Mouse (Mus musculus) midbrain, embryonic 15.5 days (tissue): ENCODE measurements around the gene Dnali1. TPM values are rescaled to one million over a fixed set of nuclear protein-coding genes. Genes with fewer than 3 reads are reported as not detected.
A peak's percentile ranks its signal among the peaks of the same experiment; 100 is the strongest.

Source experiments
- ATAC-seq: fragments of 200-750 bp; cut with Nextera tagmentation; replicated peaks from 2 replicates; pipeline ENCODE4 v1.8.0; 2017; ENCODE audit warnings: moderate TSS enrichment
- H3K27ac ChIP-seq: fragments of 300-500 bp; sonication (generic); 2 replicates; pipeline ENCODE4 v1.5.1; 2015; ENCODE audit warnings: mild to moderate bottlenecking, inconsistent platforms
- H3K27me3 ChIP-seq: fragments of 300-500 bp; sonication (generic); replicated peaks from 2 replicates; pipeline ENCODE4 v1.6.1; 2015; ENCODE audit warnings: inconsistent platforms
- H3K36me3 ChIP-seq: fragments of 300-500 bp; sonication (generic); replicated peaks from 2 replicates; pipeline ENCODE4 v1.6.1; 2015; ENCODE audit warnings: inconsistent platforms
- H3K4me1 ChIP-seq: fragments of 300-500 bp; sonication (generic); 2 replicates; pipeline ENCODE4 v1.6.1; 2015; ENCODE audit warnings: inconsistent platforms
- H3K4me2 ChIP-seq: fragments of 300-500 bp; sonication (generic); 2 replicates; pipeline ENCODE4 v1.6.1; 2015; ENCODE audit warnings: inconsistent platforms, mild to moderate bottlenecking, moderate library complexity
- H3K4me3 ChIP-seq: fragments of 300-500 bp; sonication (generic); 2 replicates; pipeline ENCODE4 v1.5.1; 2015; ENCODE audit warnings: mild to moderate bottlenecking, inconsistent platforms
- H3K9ac ChIP-seq: fragments of 300-500 bp; sonication (generic); 2 replicates; pipeline ENCODE4 v1.6.1; 2015; ENCODE audit warnings: mild to moderate bottlenecking, inconsistent platforms
- H3K9me3 ChIP-seq: fragments of 300-500 bp; sonication (generic); 2 replicates; pipeline ENCODE4 v1.6.1; 2016; ENCODE audit warnings: inconsistent platforms
- WGBS: fragments of 180-500 bp; shearing (Covaris S2); methylation state at CpG from one replicate; pipeline ENCODE4 v1.1.7; 2015; ENCODE audit warnings: mixed read lengths; 5-methylcytosine and 5-hydroxymethylcytosine counted together
- polyA plus RNA-seq: library from polyadenylated mRNA; unstranded; fragments of >200 nt; fragmentation: Nextera tagmentation; extraction: Ambion mirVana; gene quantifications from 2 replicates; pipeline ENCODE4 v1.2.1, GENCODE M21; 2015

The Dnali1 gene
- polyA plus RNA-seq, 1 experiment from 2014 or later: 1.5 TPM

DNA sequence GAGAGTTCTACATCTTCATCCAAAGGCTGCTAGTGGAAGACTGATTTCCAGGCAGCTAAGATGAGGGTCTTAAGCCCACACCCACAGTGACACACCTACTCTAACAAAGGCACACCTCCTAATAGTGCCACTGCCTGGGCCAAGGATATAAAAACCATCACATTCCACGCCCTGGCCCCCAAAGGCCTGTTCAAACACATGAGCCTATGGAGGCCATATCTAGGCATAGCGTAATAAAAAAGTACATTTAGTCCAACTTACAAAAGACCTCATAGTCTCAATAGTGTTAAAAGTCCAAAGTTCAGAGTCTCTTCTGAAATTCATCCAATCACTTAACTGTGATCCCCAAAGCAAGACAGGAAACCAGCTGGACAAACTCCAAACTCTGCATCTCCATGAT lies 13.2 kb upstream of the Dnali1 start:
- no peak for ATAC-seq
- H3K4me1 ChIP-seq: 0 out of 2 replicates have a peak, but pooled peaks cover 1% of the 10 kb centered on the region
- 94% methylated on average over 2 of the region's 2 CpGs for WGBS
- H3K9ac ChIP-seq: no peak overlapping the region
- no peak overlapping the region for H3K27ac ChIP-seq
- H3K4me2 ChIP-seq: no peak overlapping the region
- no peaks in the 10 kb centered on the region for H3K27me3 ChIP-seq
- peaks cover 21% of the 10 kb centered on the region for H3K36me3 ChIP-seq
- H3K4me3 ChIP-seq: no peak overlapping the region
- H3K9me3 ChIP-seq: no peaks in the 10 kb centered on the region

DNA sequence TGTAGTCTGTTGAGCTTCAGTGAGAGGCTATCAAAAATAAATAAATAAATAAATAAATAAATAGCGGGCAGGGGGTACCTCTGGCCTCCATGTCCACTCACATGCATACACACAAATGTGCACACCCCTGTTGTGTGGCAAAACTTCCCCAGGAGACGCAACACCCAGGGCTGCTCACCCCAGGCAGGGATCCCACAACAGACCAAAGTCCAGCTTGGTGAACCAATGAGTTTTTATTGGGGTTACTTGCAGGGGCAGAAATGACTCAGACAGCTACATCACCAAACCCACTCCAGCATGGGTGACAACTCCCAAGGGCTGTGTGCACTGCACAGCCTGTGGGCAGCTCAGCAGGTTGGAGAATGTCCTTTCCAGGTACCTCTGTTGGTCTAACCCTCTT lies 12.2 kb upstream of the Dnali1 start:
- 93% methylated on average over 2 of the region's 2 CpGs for WGBS

DNA sequence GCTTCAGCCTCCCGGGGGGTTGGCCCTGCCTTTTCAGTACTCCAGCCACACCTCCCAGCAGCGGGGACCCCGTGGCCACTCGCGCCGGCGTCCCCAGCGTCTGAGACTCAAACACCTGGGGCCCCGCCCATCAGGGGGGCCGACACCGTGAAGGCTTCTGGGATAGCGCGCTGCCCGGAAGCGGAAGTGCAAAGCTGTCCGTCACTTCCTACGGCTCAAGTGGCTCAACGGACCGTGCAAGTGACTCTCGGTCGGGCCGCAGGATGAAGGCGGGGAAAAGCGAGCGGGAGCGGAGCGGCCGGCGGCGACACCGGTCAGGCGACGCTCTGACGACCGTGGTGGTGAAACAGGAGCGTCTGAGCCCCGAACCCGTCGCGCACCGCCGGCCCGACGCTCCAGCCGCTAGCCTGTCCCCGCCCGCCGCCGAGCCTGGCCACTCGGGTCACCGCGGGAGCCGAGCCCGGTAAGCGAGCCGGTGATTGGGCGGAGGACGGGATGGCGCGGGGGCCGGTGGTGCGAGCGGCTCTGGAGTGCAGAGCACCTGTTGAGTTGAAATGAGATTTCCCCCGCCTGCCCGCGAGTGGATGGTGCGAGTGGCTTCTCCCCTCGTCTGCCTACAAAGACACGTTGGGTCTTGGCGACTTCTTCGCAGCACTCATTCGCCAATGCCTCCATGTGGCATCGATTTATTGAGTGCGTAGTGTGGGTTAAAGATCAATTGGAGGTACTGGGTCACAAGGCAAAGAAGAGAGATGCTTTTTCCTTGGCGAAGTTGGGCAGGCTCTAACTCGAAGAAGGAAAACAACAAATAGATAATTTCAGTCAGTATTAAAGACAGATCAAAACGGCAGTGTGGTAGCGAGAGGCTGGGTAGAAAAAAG lies 1.2 kb upstream of the Dnali1 start, which contains the start of gene Snip1:
Snip1 (plus strand) TSS at position 183 of the 881 bp plus-strand sequence.
- Histone ChIP-seq H3K9ac (peak within 1 kb of the TSS; percentile 74), H3K27me3 (0 out of 2 replicates have a peak, but pooled peaks cover 6% of the 10 kb centered on the region), H3K9me3 (no peaks in the 10 kb centered on the region), H3K36me3 (peaks cover 16% of the 10 kb centered on the region), H3K4me2 (peak within 1 kb of the TSS; percentile 82), H3K4me1 (peaks cover 21% of the 10 kb centered on the region), H3K27ac (peak within 1 kb of the TSS; percentile 70), H3K4me3 (peak within 1 kb of the TSS; percentile 86)
- under 1% methylated on average over 78 of the region's 78 CpGs for WGBS
- ATAC-seq: peak; percentile 95

More for the DNA sequence above, 12.2 kb upstream of the Dnali1 start:
- no peak overlapping the region for H3K4me3 ChIP-seq
- no peak overlapping the region for H3K27ac ChIP-seq
- no peak overlapping the region for H3K9ac ChIP-seq
- no peaks in the 10 kb centered on the region for H3K27me3 ChIP-seq
- H3K4me2 ChIP-seq: no peak overlapping the region
- no peaks in the 10 kb centered on the region for H3K9me3 ChIP-seq
- H3K4me1 ChIP-seq: no peaks in the 10 kb centered on the region
- no peak for ATAC-seq
- H3K36me3 ChIP-seq: peaks cover 31% of the 10 kb centered on the region

DNA sequence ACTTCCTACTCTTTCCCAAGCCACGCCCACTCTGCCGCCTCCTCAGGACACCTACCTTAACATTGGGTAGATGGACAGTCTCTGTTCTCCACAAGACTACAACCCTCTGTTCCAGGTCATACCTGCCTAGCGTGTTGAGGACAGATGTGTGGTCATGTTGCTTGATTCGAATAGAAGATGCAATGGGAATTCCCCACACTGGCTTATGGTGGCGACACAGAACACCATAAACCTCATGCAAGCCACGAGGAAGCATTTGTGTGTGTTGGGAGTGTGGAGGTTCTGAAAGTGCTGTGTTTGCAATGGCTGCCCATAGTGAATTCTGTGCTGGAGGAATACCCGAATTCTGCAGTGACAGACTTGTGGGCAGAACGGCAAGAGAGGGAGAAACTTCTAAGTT lies 1.7 kb downstream of the Dnali1 start:
- Histone ChIP-seq H3K4me2 (no peak overlapping the region), H3K4me1 (peaks cover 23% of the 10 kb centered on the region), H3K9ac (no peak overlapping the region), H3K36me3 (peaks cover 3% of the 10 kb centered on the region; the same call in 1 of the 2 replicates), H3K9me3 (no peaks in the 10 kb centered on the region), H3K27ac (no peak overlapping the region), H3K4me3 (no peak overlapping the region), H3K27me3 (0 out of 2 replicates have a peak, but pooled peaks cover 6% of the 10 kb centered on the region)
- ATAC-seq: no peak
- 76% methylated on average over 8 of the region's 8 CpGs for WGBS

DNA sequence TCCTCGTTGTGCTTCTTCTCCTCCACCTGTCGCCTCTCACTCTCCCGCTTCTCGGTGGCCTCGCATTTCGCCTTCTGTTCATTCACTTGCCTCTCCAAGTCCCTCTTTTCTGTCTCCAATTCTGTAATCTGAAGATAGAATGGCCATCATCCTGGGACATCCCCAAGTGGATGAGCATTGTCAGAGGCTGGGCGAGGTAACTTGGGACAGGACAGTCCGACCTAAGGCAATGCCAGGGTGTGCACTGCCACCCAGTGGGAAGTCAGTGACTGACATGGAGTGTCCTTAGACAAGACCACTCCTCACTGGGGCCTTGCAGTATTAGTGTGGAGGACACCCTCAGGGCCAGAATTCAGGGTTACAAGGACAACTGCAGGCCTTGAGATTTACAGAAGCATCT lies 6.5 kb downstream of the Dnali1 start:
- H3K4me2 ChIP-seq: peak overlapping the region; percentile 48
- ATAC-seq: peak; percentile 90
- H3K9ac ChIP-seq: no peak overlapping the region
- peak overlapping the region; percentile 19 for H3K4me3 ChIP-seq
- H3K36me3 ChIP-seq: peaks cover 18% of the 10 kb centered on the region; the same call in 1 of the 2 replicates
- H3K4me1 ChIP-seq: peaks cover 4% of the 10 kb centered on the region; the same call in 1 of the 2 replicates
- 0 out of 2 replicates have a peak, but pooled peaks cover under 1% of the 10 kb centered on the region for H3K27me3 ChIP-seq
- 4% methylated on average over 8 of the region's 8 CpGs for WGBS
- H3K9me3 ChIP-seq: no peaks in the 10 kb centered on the region
- no peak overlapping the region for H3K27ac ChIP-seq

DNA sequence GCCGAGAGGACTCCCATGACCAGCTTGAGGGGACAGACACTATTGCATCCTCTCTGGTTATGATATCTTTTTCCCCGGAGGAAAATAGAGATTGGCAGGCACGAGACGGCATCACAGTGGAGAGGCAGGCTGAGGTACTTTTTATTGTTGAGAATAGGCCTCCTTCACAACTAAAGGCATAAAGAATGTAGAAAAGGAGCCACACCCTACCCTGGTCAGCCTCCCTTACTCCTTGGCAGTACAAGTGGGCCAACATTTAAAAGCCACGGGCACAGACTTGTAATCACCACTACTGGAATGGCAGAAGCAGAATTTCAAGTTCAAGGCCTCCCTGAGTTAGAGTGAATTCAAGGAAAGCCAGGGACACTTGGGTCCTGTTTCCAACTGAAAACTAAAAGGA lies 7.5 kb downstream of the Dnali1 start:
- no peak overlapping the region for H3K27ac ChIP-seq
- no peaks in the 10 kb centered on the region for H3K27me3 ChIP-seq
- H3K9me3 ChIP-seq: no peaks in the 10 kb centered on the region
- 51% methylated on average over 5 of the region's 5 CpGs for WGBS
- H3K4me1 ChIP-seq: peaks cover 4% of the 10 kb centered on the region; the same call in 1 of the 2 replicates
- no peak overlapping the region; the same call in 1 of the 2 replicates for H3K9ac ChIP-seq
- H3K4me2 ChIP-seq: no peak overlapping the region
- ATAC-seq: no peak
- H3K36me3 ChIP-seq: peaks cover 28% of the 10 kb centered on the region; the same call in 1 of the 2 replicates
- H3K4me3 ChIP-seq: no peak overlapping the region

DNA sequence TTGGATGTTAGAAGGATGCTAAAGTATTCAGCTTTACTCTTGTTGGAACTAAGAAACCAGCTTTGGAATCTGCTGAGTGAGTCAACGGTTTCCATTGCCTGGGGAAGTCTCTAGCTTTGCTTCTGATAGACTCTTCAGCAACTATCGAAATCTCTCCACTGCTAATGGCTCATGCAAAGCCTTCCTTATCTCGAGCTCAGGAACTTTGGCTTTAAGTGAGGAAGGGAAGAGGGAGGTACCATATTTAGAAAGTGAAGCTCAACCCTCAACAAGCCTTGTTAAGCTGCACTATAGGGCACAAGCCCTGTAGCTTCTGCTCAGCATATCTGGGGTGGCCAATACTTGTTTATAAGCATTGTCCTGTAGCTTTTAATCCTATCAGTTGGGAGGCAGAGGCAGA lies 8.2 kb downstream of the Dnali1 start:
- no peaks in the 10 kb centered on the region for H3K27me3 ChIP-seq
- H3K4me2 ChIP-seq: no peak overlapping the region
- H3K27ac ChIP-seq: no peak overlapping the region
- no peak overlapping the region for H3K4me3 ChIP-seq
- 63% methylated on average over 3 of the region's 3 CpGs for WGBS
- H3K9ac ChIP-seq: no peak overlapping the region
- no peaks in the 10 kb centered on the region for H3K9me3 ChIP-seq
- peaks cover 4% of the 10 kb centered on the region; the same call in 1 of the 2 replicates for H3K4me1 ChIP-seq
- H3K36me3 ChIP-seq: peaks cover 32% of the 10 kb centered on the region; the same call in 1 of the 2 replicates
- no peak for ATAC-seq

DNA sequence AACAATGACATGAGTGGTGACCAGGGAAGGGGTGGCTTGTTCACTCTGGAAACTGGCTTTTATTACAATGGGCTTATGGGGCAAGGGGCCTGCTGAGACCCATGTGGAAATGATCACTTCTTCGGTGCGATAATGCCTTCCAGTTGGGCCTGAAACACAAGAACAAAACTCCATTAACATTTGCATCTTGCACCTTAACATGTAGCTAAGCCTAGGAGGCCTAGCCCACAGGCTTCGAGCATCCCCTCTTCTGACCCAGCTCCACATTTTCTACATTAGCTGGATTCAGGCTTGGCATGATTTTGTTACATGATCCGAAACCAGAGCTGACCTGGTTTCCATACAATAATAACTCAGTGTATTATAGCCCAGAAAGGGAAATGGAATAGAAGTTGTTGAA lies 9.0 kb downstream of the Dnali1 start:
- no peak for ATAC-seq
- 82% methylated on average over 4 of the region's 4 CpGs for WGBS
- peaks cover 4% of the 10 kb centered on the region; the same call in 1 of the 2 replicates for H3K4me1 ChIP-seq
- H3K4me2 ChIP-seq: no peak overlapping the region
- H3K27ac ChIP-seq: no peak overlapping the region
- no peaks in the 10 kb centered on the region for H3K27me3 ChIP-seq
- H3K4me3 ChIP-seq: no peak overlapping the region
- peaks cover 35% of the 10 kb centered on the region; the same call in 1 of the 2 replicates for H3K36me3 ChIP-seq
- H3K9me3 ChIP-seq: no peaks in the 10 kb centered on the region
- H3K9ac ChIP-seq: no peak overlapping the region

DNA sequence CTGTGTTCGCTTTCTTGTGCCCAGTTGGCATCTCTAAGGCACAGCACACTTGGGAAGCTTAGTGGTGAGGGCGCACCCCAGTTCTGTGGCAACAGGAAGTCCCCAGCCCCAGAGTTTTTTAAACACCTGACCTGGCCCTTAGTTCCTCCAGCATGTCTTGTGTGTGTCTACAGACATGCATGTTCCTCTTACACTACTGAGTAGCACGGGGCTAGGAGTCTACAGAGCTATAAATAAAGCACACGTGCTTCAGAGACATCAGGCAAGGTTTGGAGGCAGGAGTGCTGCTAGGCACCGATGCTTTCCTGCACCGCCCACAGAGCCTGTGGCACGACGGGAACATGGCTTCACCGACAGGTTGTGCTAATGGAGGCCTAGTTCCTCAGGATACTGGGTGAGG lies 10.1 kb downstream of the Dnali1 start:
- H3K36me3 ChIP-seq: peaks cover 43% of the 10 kb centered on the region; the same call in 1 of the 2 replicates
- no peaks in the 10 kb centered on the region for H3K9me3 ChIP-seq
- no peak overlapping the region for H3K4me2 ChIP-seq
- H3K4me3 ChIP-seq: no peak overlapping the region
- no peak overlapping the region for H3K9ac ChIP-seq
- no peak overlapping the region for H3K27ac ChIP-seq
- ATAC-seq: no peak
- no peaks in the 10 kb centered on the region for H3K27me3 ChIP-seq
- 92% methylated on average over 9 of the region's 9 CpGs for WGBS
- H3K4me1 ChIP-seq: peaks cover 4% of the 10 kb centered on the region; the same call in 1 of the 2 replicates

DNA sequence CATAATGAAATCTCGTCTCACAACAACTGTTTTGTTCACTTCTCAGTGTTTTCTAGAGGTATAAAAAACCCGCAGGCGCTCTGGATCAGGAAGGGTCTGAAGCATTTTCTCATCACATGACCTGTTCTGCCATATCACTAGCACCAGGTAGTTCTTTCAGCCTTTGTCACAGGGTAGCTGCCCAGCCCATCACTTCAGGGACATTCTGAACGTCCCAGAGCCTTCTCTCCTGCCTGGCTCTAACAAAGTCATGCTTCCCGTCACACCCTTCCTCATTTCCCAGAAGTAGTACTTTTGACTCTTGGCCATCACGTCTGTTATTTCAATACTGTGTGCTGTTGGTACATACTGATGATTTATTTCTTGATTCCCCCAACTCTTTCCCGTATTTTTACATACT lies 21.0 kb downstream of the Dnali1 start:
- H3K4me1 ChIP-seq: no peaks in the 10 kb centered on the region
- H3K27ac ChIP-seq: no peak overlapping the region
- no peaks in the 10 kb centered on the region for H3K9me3 ChIP-seq
- 86% methylated on average over 7 of the region's 7 CpGs for WGBS
- H3K4me3 ChIP-seq: no peak overlapping the region
- peaks cover 70% of the 10 kb centered on the region for H3K36me3 ChIP-seq
- H3K27me3 ChIP-seq: no peaks in the 10 kb centered on the region
- H3K9ac ChIP-seq: no peak overlapping the region
- no peak for ATAC-seq
- no peak overlapping the region for H3K4me2 ChIP-seq

DNA sequence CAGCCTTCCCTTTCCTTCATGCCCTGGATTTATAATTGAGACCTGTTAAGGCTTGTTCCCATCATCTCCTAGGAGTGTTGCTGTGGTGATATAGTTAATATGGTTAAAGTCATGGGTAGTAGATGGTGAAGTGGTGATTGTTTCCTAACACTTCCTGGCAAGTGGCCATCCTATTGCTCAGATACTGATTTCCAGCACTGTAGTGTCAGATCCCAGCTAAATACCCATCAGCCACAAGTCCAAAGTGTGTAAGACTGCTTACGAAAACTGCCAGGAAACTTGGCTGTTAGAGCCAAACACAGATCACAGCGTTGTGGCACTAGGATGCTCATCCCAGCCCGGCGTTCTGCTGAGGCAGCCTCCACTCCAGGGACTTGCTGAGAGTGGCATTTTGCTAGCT lies 31.2 kb downstream of the Dnali1 start:
- Histone ChIP-seq H3K9me3 (no peaks in the 10 kb centered on the region), H3K4me1 (peaks cover 23% of the 10 kb centered on the region), H3K27ac (no peak overlapping the region), H3K4me2 (no peak overlapping the region), H3K36me3 (peaks cover 33% of the 10 kb centered on the region), H3K4me3 (no peak overlapping the region), H3K27me3 (no peaks in the 10 kb centered on the region), H3K9ac (no peak overlapping the region)
- no peak for ATAC-seq
- WGBS: 94% methylated on average over 4 of the region's 4 CpGs

DNA sequence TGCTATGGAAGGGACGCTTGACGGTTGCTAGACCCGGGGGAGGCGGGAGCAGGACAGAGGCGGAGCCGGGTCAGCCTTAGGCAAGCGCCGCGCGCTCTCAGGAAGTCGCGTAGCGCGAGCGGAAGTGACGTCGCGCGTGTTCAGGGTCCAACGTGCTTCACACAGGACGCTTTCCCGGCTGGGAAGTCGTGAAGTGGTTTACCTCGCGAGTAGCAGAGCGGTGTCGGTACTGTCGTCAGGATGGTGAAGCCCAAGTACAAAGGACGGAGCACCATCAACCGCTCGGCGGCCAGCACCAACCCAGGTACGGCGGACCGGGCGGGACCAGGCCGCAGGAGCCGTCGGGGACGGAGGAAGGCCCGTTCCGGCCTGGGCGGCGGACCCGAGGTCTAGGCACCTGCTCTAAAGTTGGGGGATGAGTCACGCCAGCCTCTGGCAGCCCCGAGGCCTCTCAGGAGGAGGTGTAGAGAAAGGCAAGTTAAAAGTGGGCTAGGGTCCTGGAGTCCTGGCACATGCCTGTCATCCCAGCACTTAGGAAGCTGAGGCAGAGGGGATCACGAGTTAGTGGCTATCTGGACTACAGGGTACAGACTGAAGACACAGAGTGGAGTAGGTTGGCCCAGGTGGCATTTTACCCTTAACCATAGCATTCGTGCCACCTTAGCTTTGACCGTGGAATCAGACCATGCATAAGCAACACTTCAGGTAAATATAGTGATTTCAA lies 35.5 kb downstream of the Dnali1 start:
- peak overlapping the region; percentile 95 for H3K4me2 ChIP-seq
- H3K27me3 ChIP-seq: no peaks in the 10 kb centered on the region
- peak overlapping the region; percentile 90 for H3K9ac ChIP-seq
- peaks cover 26% of the 10 kb centered on the region for H3K4me1 ChIP-seq
- WGBS: under 1% methylated on average over 50 of the region's 50 CpGs
- peak overlapping the region; percentile 99 for H3K4me3 ChIP-seq
- peaks cover 8% of the 10 kb centered on the region; the same call in 1 of the 2 replicates for H3K36me3 ChIP-seq
- peak overlapping the region; percentile 80 for H3K27ac ChIP-seq
- ATAC-seq: peak; percentile 98
- H3K9me3 ChIP-seq: no peaks in the 10 kb centered on the region
